Mouse (Mus musculus): ENCODE data around the gene Cxcl10. TPM values are rescaled to one million over a fixed set of nuclear protein-coding genes. Genes with fewer than 3 reads are reported as not detected.

Gene Cxcl10
- polyA plus RNA-seq, 1 experiment from 2014 or later, result 0.23 TPM

DNA sequence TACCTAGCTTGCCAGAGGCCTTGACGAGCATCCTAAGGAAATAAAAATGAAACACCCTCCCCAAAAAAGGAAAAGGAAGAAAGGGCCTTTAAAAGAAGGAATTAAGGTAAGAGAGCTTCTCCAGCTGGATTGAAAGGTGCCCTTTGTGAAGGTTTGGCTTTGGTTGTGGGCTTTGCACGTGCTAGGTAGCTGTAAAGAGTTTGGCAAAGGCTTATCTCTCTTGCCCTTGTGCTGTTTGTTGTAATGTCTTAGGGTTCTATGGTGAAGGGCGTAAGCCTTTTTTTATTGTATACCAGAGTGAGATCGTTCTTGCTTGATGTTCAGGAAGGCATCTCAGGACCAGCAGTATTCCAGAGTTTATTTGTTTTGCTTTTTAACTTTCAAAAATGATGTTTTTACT lies 8.1 kb downstream of the Cxcl10 start:
- H3K9me3 ChIP-seq (ENCODE audit: control insufficient read depth, low read length), result no peaks in the 10 kb centered on the region
- no peak overlapping the region for H3K4me3 ChIP-seq (ENCODE audit: low read depth, low read length)
- no peak for ATAC-seq (replicated peaks; ENCODE audit: low FRiP score)
- H3K4me1 ChIP-seq (replicated peaks; ENCODE audit: control insufficient read depth, insufficient read depth, low read length), result no peaks in the 10 kb centered on the region
- H3K36me3 ChIP-seq (ENCODE audit: control insufficient read depth, insufficient read depth, low read length), result no peaks in the 10 kb centered on the region
- DNase-seq (ENCODE audit: low spot score), result no peak
- H3K9ac ChIP-seq (ENCODE audit: low read length), result no peak overlapping the region
- WGBS, result 73% methylated on average over 4 of the region's 4 CpGs
- H3K27me3 ChIP-seq (ENCODE audit: control insufficient read depth, insufficient read depth, low read length), result no peaks in the 10 kb centered on the region
- no peak overlapping the region for H3K27ac ChIP-seq (ENCODE audit: low read depth, low read length)
- H3K4me2 ChIP-seq (ENCODE audit: low read depth, low read length, severe bottlenecking), result no peak overlapping the region

DNA sequence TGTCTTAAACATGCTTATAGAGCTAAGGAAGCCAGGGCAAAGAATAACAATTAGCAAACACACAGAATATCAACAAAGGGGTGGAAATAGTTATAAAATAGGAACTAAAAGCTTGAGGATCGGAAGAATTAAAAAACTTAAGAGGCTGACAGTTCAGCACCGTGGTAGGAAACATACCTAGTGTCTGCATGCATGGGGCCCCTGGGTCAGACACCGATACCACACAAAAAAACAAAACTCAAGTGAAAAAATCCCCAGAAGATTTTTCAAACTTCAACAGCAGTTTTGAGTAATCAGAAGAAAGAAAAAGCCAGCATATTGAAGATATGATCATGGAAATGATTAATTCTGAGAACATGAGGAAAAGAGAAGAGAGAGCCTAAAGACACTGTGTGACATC lies 11.9 kb downstream of the Cxcl10 start:
- WGBS, result 90% methylated on average over 3 of the region's 3 CpGs
- no peak overlapping the region for H3K4me2 ChIP-seq (ENCODE audit: low read depth, low read length, severe bottlenecking)
- H3K4me3 ChIP-seq (ENCODE audit: low read depth, low read length), result no peak overlapping the region
- DNase-seq (ENCODE audit: low spot score), result no peak
- no peak for ATAC-seq (replicated peaks; ENCODE audit: low FRiP score)
- no peaks in the 10 kb centered on the region for H3K36me3 ChIP-seq (ENCODE audit: control insufficient read depth, insufficient read depth, low read length)
- H3K9me3 ChIP-seq (ENCODE audit: control insufficient read depth, low read length), result no peaks in the 10 kb centered on the region
- H3K4me1 ChIP-seq (replicated peaks; ENCODE audit: control insufficient read depth, insufficient read depth, low read length), result no peaks in the 10 kb centered on the region
- H3K27ac ChIP-seq (ENCODE audit: low read depth, low read length), result no peak overlapping the region
- no peaks in the 10 kb centered on the region for H3K27me3 ChIP-seq (ENCODE audit: control insufficient read depth, insufficient read depth, low read length)
- no peak overlapping the region for H3K9ac ChIP-seq (ENCODE audit: low read length)

DNA sequence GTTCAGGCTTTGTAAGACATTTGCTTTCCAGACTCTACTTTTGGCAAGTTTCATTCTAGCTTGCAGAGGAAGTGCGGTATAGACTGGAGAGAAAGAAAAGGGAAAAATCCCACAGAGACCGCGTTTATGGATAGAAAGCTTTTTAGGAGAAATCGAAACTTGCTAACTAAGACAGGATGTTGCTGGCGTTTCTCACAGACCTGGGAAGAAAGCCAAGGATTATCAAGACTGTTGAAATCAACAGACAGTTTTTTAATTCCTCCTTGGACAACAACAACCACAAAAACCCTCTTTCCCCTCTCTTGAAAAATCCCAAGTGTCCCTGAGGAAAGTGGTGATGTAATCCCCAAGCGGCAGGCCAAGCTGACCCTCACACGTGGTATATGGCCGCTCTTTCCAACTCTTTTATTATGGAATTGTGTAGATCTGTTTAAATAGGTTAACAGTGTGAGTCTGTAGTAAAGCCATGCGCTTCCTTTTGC lies 16.3 kb downstream of the Cxcl10 start:
- no peak overlapping the region for H3K4me3 ChIP-seq (ENCODE audit: low read depth, low read length)
- no peak overlapping the region for H3K27ac ChIP-seq (ENCODE audit: low read depth, low read length)
- no peak overlapping the region for H3K4me2 ChIP-seq (ENCODE audit: low read depth, low read length, severe bottlenecking)
- no peaks in the 10 kb centered on the region for H3K4me1 ChIP-seq (replicated peaks; ENCODE audit: control insufficient read depth, insufficient read depth, low read length)
- H3K9me3 ChIP-seq (ENCODE audit: control insufficient read depth, low read length), result no peaks in the 10 kb centered on the region
- WGBS, result 84% methylated on average over 9 of the region's 9 CpGs
- H3K36me3 ChIP-seq (ENCODE audit: control insufficient read depth, insufficient read depth, low read length), result no peaks in the 10 kb centered on the region
- no peak for DNase-seq (ENCODE audit: low spot score)
- H3K27me3 ChIP-seq (ENCODE audit: control insufficient read depth, insufficient read depth, low read length), result no peaks in the 10 kb centered on the region
- ATAC-seq (replicated peaks; ENCODE audit: low FRiP score), result no peak
- H3K9ac ChIP-seq (ENCODE audit: low read length), result no peak overlapping the region

- no peaks in the 10 kb centered on the region for H3K27me3 ChIP-seq (ENCODE audit: control insufficient read depth, insufficient read depth, low read length)
- no peaks in the 10 kb centered on the region for H3K4me1 ChIP-seq (replicated peaks; ENCODE audit: control insufficient read depth, insufficient read depth, low read length)
- DNase-seq (ENCODE audit: low spot score) (no peak), ATAC-seq (replicated peaks; ENCODE audit: low FRiP score) (no peak)
- H3K4me2 ChIP-seq (ENCODE audit: low read depth, low read length, severe bottlenecking), result no peak within 1 kb of the TSS
- WGBS, result 91% methylated on average over 17 of the region's 17 CpGs
- H3K4me3 ChIP-seq (ENCODE audit: low read depth, low read length), result no peak within 1 kb of the TSS
- no peaks in the 10 kb centered on the region for H3K9me3 ChIP-seq (ENCODE audit: control insufficient read depth, low read length)
- no peak within 1 kb of the TSS for H3K27ac ChIP-seq (ENCODE audit: low read depth, low read length)
- H3K36me3 ChIP-seq (ENCODE audit: control insufficient read depth, insufficient read depth, low read length), result no peaks in the 10 kb centered on the region
- no peak within 1 kb of the TSS for H3K9ac ChIP-seq (ENCODE audit: low read length)
These were observed 16.9 kb downstream of the Cxcl10 start, which contains the start of gene Art3 for GRCm38 (mm10) chr5:92331635-92332338. Gene Art3 (plus strand): TSS chr5:92331827.

- H3K36me3 ChIP-seq (ENCODE audit: control insufficient read depth, insufficient read depth, low read length), result no peaks in the 10 kb centered on the region
- ATAC-seq (replicated peaks; ENCODE audit: low FRiP score), result no peak
- H3K4me3 ChIP-seq (ENCODE audit: low read depth, low read length), result no peak overlapping the region
- no peak overlapping the region for H3K4me2 ChIP-seq (ENCODE audit: low read depth, low read length, severe bottlenecking)
- no peak overlapping the region for H3K9ac ChIP-seq (ENCODE audit: low read length)
- 91% methylated on average over 12 of the region's 12 CpGs for WGBS
- no peaks in the 10 kb centered on the region for H3K27me3 ChIP-seq (ENCODE audit: control insufficient read depth, insufficient read depth, low read length)
- no peaks in the 10 kb centered on the region for H3K4me1 ChIP-seq (replicated peaks; ENCODE audit: control insufficient read depth, insufficient read depth, low read length)
- no peaks in the 10 kb centered on the region for H3K9me3 ChIP-seq (ENCODE audit: control insufficient read depth, low read length)
- no peak for DNase-seq (ENCODE audit: low spot score)
- no peak overlapping the region for H3K27ac ChIP-seq (ENCODE audit: low read depth, low read length)
These were observed 17.6 kb downstream of the Cxcl10 start for GRCm38 (mm10) chr5:92331122-92331521.

- Histone ChIP-seq H3K27ac (ENCODE audit: low read depth, low read length) (no peak within 1 kb of the TSS), H3K4me2 (ENCODE audit: low read depth, low read length, severe bottlenecking) (no peak within 1 kb of the TSS), H3K36me3 (ENCODE audit: control insufficient read depth, insufficient read depth, low read length) (no peaks in the 10 kb centered on the region), H3K9ac (ENCODE audit: low read length) (no peak within 1 kb of the TSS), H3K4me1 (replicated peaks; ENCODE audit: control insufficient read depth, insufficient read depth, low read length) (no peaks in the 10 kb centered on the region), H3K27me3 (ENCODE audit: control insufficient read depth, insufficient read depth, low read length) (no peaks in the 10 kb centered on the region), H3K9me3 (ENCODE audit: control insufficient read depth, low read length) (no peaks in the 10 kb centered on the region), H3K4me3 (ENCODE audit: low read depth, low read length) (no peak within 1 kb of the TSS)
- ATAC-seq (replicated peaks; ENCODE audit: low FRiP score) (no peak), DNase-seq (ENCODE audit: low spot score) (no peak)
- WGBS, result 90% methylated on average over 7 of the region's 7 CpGs
These were observed 20.8 kb downstream of the Cxcl10 start, which contains the start of gene Cxcl9 for GRCm38 (mm10) chr5:92327929-92328328. Gene Cxcl9 (minus strand): TSS chr5:92328079.

DNA sequence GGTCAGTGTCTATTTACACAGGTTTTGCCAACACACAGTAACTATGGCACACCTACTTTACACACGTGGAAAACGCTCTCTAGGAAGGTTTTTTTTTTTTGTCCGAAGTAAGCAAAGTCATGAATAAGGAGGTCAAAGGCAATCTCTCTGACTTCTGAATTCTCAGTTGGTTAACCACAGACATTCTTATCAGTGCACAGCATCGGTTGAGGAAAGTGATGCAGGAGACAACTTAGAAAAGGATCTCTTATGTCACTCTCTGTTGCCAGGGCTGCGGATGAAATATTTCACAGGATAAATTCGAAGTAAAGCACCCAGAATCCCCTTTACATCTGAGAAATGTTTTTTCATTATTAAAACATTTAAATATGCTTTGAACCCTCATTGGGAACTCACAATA lies 21.3 kb downstream of the Cxcl10 start:
- Histone ChIP-seq H3K9ac (ENCODE audit: low read length) (no peak overlapping the region), H3K27me3 (ENCODE audit: control insufficient read depth, insufficient read depth, low read length) (no peaks in the 10 kb centered on the region), H3K4me1 (replicated peaks; ENCODE audit: control insufficient read depth, insufficient read depth, low read length) (no peaks in the 10 kb centered on the region), H3K27ac (ENCODE audit: low read depth, low read length) (no peak overlapping the region), H3K9me3 (ENCODE audit: control insufficient read depth, low read length) (no peaks in the 10 kb centered on the region), H3K4me2 (ENCODE audit: low read depth, low read length, severe bottlenecking) (no peak overlapping the region), H3K36me3 (ENCODE audit: control insufficient read depth, insufficient read depth, low read length) (no peaks in the 10 kb centered on the region), H3K4me3 (ENCODE audit: low read depth, low read length) (no peak overlapping the region)
- 86% methylated on average over 6 of the region's 6 CpGs for WGBS
- no peak for DNase-seq (ENCODE audit: low spot score)
- no peak for ATAC-seq (replicated peaks; ENCODE audit: low FRiP score)

- 94% methylated on average over 5 of the region's 5 CpGs for WGBS
- no peak overlapping the region for H3K4me3 ChIP-seq (ENCODE audit: low read depth, low read length)
These were observed 25.4 kb downstream of the Cxcl10 start for GRCm38 (mm10) chr5:92323264-92323663.

GRCm38 (mm10) chr5:92322612-92323011 lies 26.1 kb downstream of the Cxcl10 start:
- H3K27ac ChIP-seq (ENCODE audit: low read depth, low read length), result no peak overlapping the region
- H3K36me3 ChIP-seq (ENCODE audit: control insufficient read depth, insufficient read depth, low read length), result no peaks in the 10 kb centered on the region
- no peak for DNase-seq (ENCODE audit: low spot score)
- H3K9ac ChIP-seq (ENCODE audit: low read length), result no peak overlapping the region
- H3K4me3 ChIP-seq (ENCODE audit: low read depth, low read length), result no peak overlapping the region
- no peak overlapping the region for H3K4me2 ChIP-seq (ENCODE audit: low read depth, low read length, severe bottlenecking)
- H3K27me3 ChIP-seq (ENCODE audit: control insufficient read depth, insufficient read depth, low read length), result no peaks in the 10 kb centered on the region
- H3K4me1 ChIP-seq (replicated peaks; ENCODE audit: control insufficient read depth, insufficient read depth, low read length), result no peaks in the 10 kb centered on the region
- H3K9me3 ChIP-seq (ENCODE audit: control insufficient read depth, low read length), result no peaks in the 10 kb centered on the region
- no peak for ATAC-seq (replicated peaks; ENCODE audit: low FRiP score)
- WGBS, result 87% methylated on average over 4 of the region's 4 CpGs

More at GRCm38 (mm10) chr5:92323264-92323663, 25.4 kb downstream of the Cxcl10 start:
- no peak overlapping the region for H3K4me2 ChIP-seq (ENCODE audit: low read depth, low read length, severe bottlenecking)
- H3K9ac ChIP-seq (ENCODE audit: low read length), result no peak overlapping the region
- no peak overlapping the region for H3K27ac ChIP-seq (ENCODE audit: low read depth, low read length)
- DNase-seq (ENCODE audit: low spot score) (no peak), ATAC-seq (replicated peaks; ENCODE audit: low FRiP score) (no peak)
- no peaks in the 10 kb centered on the region for H3K9me3 ChIP-seq (ENCODE audit: control insufficient read depth, low read length)
- no peaks in the 10 kb centered on the region for H3K27me3 ChIP-seq (ENCODE audit: control insufficient read depth, insufficient read depth, low read length)
- H3K36me3 ChIP-seq (ENCODE audit: control insufficient read depth, insufficient read depth, low read length), result no peaks in the 10 kb centered on the region
- H3K4me1 ChIP-seq (replicated peaks; ENCODE audit: control insufficient read depth, insufficient read depth, low read length), result no peaks in the 10 kb centered on the region

Data from forebrain, embryonic 11.5 days (tissue).